Mouse (Mus musculus) activated CD4-positive, CD25-positive, alpha-beta regulatory T cell, adult 9 weeks (primary cell): ENCODE measurements around the gene Castor1. TPM values are rescaled to one million over a fixed set of nuclear protein-coding genes. Genes with fewer than 3 reads are reported as not detected.

Source experiments
- polyA plus RNA-seq: library from polyadenylated mRNA; unstranded; fragments of 100-300 nt; shearing (Covaris generic); gene quantifications from one replicate; pipeline ENCODE4 v1.2.1, GENCODE M21; 2017

The Castor1 gene
- polyA plus RNA-seq = 45.9 TPM

GRCm38 (mm10) chr11:4217914-4218629 is at the start of gene Castor1:
TSS of gene Castor1 (plus strand) at chr11:4218225.

GRCm38 (mm10) chr11:4186486-4187317 is 31.3 kb upstream of the Castor1 start, which contains the start of gene Tbc1d10a:
TSS of gene Tbc1d10a (plus strand) at chr11:4186789.

DNA sequence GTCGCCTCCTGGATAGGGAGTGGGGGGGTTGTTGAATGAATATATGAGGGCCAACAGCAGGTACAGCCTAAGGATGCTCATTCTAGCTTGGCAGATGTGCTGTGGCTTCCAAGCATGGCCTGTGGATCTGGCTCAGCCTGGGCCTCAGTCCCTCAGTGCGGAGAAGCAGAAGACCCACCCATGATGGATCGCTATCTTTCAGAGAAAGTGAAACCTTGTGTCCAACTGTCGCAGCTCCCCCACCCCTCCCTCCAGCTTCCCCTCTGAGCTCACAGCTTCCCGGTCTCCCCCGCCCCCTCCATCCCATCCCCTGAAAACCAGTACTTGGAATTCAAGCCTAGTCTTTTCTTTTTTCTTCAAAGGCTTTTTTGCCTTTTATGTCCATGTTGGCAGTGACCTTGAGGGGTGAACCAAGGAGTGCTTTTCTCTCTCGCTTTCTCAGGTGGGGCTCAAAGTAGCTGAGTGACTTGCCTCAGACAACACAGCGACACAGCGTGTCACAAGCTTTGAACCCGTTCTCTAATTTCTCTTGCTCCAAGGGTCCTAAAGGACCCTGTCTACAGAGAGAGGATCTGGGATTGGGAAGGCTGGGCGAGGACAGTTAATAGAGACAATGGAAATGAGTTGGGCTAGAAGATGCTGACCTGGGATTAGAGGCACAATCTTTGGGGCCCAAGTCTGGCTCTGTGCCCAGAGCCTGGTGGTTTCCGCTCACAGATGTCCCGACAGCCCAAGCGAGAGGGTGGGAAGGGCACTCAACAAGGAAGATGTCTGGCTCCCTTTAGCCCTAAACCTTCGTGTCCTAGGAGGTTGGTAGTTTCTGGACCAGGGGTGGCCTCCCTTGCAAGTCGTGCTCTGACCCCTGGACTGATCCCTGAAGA is 17.9 kb downstream of the Castor1 start, which contains the start of gene Osm:
Osm (plus strand) TSS at position 756 of the 881 bp plus-strand sequence.

GRCm38 (mm10) chr11:4256846-4257607 is 39.0 kb downstream of the Castor1 start, which contains the start of gene Lif:
TSS of gene Lif (plus strand) at chr11:4257557.

Other genes with a start within 250 kb of the Castor1 start
- gene 4930556J24Rik, start 241.4 kb upstream of the Castor1 start, polyA plus RNA-seq = not detected
- 0.45 TPM for gene Gal3st1, start 234.6 kb upstream of the Castor1 start, polyA plus RNA-seq
- gene Sec14l4, start 186.8 kb upstream of the Castor1 start, polyA plus RNA-seq = not detected
- gene Sec14l3, start 153.4 kb upstream of the Castor1 start, polyA plus RNA-seq = not detected
- gene Mtfp1, start 122.8 kb upstream of the Castor1 start, polyA plus RNA-seq = 3.2 TPM
- 1.5 TPM for gene Sec14l2, start 94.8 kb upstream of the Castor1 start, polyA plus RNA-seq
- 17.0 TPM for gene Rnf215, start 83.0 kb upstream of the Castor1 start, polyA plus RNA-seq
- gene Ccdc157, start 57.9 kb upstream of the Castor1 start, polyA plus RNA-seq = 7.1 TPM
- 102 TPM for gene Sf3a1, start 57.9 kb upstream of the Castor1 start, polyA plus RNA-seq
- 40.4 TPM for gene Tbc1d10a, start 31.4 kb upstream of the Castor1 start, polyA plus RNA-seq
- gene Osm, start 18.2 kb downstream of the Castor1 start, polyA plus RNA-seq = 30.1 TPM
- 4.2 TPM for gene Lif, start 39.3 kb downstream of the Castor1 start, polyA plus RNA-seq
- 0.99 TPM for gene Hormad2, start 222.9 kb downstream of the Castor1 start, polyA plus RNA-seq